Mouse (Mus musculus) CH12.LX (cell line): Measurements from ENCODE around the gene Bcl9l.

Source experiments
- CHD2 ChIP-seq: IDR thresholded peaks from 2 replicates; pipeline ENCODE4 v1.6.1; 2011; ENCODE audit warnings: low read length, improper control_type of control experiment
- CTCF ChIP-seq, 2 experiments: IDR thresholded peaks in 1 of 2; conservative IDR thresholded peaks in 1 of 2; 2 replicates each; pipeline ENCODE4 v1.5.1; 2011 to 2012; ENCODE audit warnings: low read depth in 2 of 2, low read length in 2 of 2, improper control_type of control experiment in 1 of 2, inconsistent platforms in 1 of 2, mild to moderate bottlenecking in 1 of 2, moderate library complexity in 1 of 2
- KAT2A ChIP-seq: IDR thresholded peaks from 2 replicates; pipeline ENCODE4 v1.6.1; 2012; ENCODE audit warnings: low read length, improper control_type of control experiment, inconsistent platforms; ENCODE audit not compliant: insufficient replicate concordance
- POLR2A ChIP-seq: IDR thresholded peaks from 2 replicates; pipeline ENCODE4 v1.6.1; 2011; ENCODE audit warnings: low read depth, mild to moderate bottlenecking, improper control_type of control experiment, low read length
- USF1 ChIP-seq: IDR thresholded peaks from 2 replicates; pipeline ENCODE4 v1.6.1; 2014; ENCODE audit warnings: low read depth, mild to moderate bottlenecking, inconsistent platforms, low read length, improper control_type of control experiment
- USF2 ChIP-seq: conservative IDR thresholded peaks from 2 replicates; pipeline ENCODE4 v1.6.1; 2011; ENCODE audit warnings: low read depth, low read length, improper control_type of control experiment

- TF ChIP-seq CTCF (conservative IDR thresholded peaks at IDR 0.05 in 1 of 2, IDR thresholded peaks at IDR 0.05 in 1 of 2; ENCODE audit: low read depth in 2 of 2, low read length in 2 of 2) (no peak), USF1 (no peak), USF2 (no peak), POLR2A (no peak), KAT2A (no peak), CHD2 (no peak)
These were observed 8.7 kb downstream of the Bcl9l start for GRCm38 (mm10) chr9:44491351-44491750.
